Mouse (Mus musculus) thymus, adult 18-20 months (tissue): ENCODE measurements at regions not wholly inside any gene's neighbourhood (a gene's known extent, or its start where the extent isn't known, plus 50 kb on each side); places are given as distances from the start of the nearest gene placed in this dataset.

Source experiments
- DNase-seq, 2 experiments: peaks; one replicate each; pipeline ENCODE4 v3.0.0; 2022; ENCODE audit warnings: mixed read lengths in 2 of 2

DNA sequence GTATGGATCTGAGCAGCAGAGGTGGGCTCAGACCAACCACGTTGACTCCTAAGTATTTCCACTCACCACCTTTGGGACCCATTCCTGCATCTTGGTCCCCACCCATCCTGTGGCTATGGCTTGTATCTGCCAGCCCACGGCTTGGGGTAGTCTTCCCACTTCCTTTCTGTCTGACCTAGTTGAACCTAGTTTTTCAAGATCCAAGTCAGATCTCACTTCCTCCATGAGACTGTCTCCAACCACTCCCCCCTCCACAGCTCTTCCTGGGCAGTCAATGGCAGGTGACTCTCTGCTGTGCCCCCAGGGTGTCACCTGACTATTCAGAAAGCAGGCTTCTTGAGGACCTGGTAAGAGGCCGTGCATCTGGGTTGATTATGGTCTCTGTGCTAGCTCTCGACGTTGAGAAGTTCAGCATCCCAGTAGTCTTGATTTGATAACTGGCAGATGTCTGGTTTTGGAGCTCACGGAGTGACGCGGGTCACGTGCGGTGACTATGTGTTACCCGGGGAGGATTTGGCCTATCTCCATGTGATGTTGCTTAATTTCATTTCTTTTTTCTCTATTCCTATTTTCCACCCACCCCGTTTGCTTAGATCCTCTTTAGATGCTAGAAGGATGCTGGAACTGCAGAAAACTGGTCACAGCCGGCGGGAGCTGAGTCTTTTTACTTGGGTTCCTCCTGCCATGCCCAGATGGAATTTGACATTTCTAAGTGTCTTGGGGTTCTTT, 147.5 kb upstream of the Mrps10 start:
- no peak for DNase-seq

DNA sequence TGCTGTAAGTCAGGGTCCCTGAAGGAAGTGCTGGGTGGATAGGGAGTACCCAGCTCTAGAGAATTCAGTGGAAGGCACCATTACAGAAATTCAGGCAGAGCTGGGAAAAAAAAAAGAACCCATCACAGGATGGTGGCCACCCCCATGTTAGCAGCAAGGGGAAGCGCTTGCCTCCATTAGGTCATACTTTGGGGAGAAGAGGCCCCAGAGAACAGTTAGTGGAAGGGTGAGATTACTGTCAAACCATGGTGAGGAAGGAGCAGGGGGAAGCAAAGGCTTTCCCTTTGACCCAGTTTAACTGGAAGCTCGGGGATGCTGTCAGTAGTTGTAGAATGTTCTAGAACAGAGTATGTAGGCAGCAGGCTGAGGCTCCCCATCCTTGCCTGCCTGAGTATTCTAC, 148.8 kb upstream of the Mrps10 start:
- DNase-seq, result no peak

- DNase-seq, result no peak
Measured at GRCm38 (mm10) chr17:47216490-47216889, 152.2 kb upstream of the Mrps10 start.

DNA sequence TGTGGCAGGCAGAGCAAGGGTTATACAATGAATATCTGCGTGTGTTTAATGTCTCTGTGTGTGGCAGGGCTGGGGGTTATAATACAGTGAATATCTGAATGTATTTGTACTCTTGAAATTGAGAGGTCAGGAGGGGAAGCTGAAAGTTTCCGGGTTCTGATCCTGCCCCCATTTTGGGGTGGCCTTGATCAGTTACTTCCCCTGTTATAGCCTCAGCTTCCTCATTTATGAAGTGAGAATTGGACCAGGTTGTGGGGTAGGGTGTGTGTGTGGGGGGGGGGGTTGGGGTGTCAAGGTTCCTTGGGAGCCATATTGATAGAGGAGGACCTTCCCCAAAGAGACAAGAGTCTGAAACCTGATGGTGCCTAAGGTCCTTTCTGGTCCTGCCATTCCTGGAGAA, 152.8 kb upstream of the Mrps10 start:
- no peak for DNase-seq

DNA sequence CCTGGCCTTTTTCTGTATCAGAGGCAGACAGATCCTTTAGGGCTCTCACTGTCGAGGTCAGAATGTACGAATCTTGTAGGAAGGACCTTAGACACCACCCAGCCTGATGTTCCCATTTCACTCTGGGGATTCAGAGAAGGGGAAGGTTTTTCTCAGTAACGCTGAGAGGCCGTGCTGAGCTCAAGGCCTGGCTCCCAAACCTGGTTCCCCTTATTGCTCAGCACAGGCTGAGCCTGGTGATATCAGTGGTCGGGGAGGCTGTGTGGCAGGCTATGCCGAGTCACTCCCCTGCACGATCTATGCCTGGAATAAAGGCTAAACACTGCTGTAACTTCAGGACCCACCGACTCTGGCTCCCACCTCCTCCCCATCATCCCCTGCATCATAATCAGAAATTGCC, 154.6 kb upstream of the Mrps10 start:
- DNase-seq, result no peak

DNA sequence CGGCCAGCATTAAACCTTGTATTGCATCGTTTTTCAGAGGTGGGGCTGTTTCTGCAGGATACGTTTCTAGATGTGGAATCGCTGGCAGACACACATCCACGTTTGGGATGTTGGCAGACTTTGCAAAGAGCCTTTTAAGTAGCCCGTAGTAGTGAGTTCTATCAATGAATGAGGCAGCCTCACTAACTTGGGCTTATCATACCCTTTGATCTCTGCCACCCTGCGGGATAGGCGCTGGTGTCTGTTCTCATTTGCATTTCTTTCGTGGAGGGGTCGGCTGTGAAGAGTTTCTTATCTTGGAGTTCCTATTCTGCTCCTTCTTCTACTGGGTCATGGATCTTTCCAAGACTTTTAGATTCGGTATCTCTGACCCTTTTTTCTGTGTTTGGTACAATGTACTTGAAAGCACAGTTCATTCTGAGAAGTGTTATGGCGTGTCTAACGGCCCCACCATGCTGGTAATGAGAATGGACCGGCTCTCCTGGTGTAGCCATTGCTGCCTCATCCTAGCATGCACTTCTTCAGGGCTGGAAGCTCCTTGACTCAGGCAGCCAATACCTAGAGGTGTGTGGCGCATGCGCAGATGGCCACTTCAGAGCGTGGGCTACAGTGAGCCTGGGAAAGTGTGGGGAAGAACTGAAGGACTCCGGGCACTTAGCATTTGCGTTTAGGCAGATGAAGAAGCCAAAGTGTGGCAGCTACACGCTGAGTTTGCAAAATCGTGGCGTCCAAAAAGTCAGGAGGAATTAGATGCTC, 158.1 kb upstream of the Mrps10 start:
- no peak for DNase-seq

- no peak for DNase-seq
Measured at GRCm38 (mm10) chr17:47208886-47209585, 159.7 kb upstream of the Mrps10 start.

DNA sequence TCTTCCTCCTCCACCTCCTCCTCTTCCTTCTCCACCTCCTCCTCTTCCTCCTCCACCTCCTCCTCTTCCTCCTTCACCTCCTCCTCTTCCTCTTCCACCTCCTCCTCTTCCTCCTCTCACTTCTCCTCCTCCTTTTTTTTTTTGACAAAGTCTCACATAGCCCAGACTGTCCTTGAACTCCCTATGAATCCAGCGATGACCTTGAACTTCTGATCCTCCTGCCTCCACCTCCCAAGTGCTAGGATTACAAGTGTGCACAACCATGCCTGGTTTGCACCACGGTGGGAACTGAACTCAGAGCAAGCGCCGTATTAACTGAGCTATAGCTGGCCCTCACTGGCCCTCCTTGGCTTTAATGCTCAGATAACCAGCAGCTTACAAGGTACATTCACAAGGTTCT, 161.2 kb upstream of the Mrps10 start:
- DNase-seq, result no peak

GRCm38 (mm10) chr17:47204470-47205162, 164.1 kb upstream of the Mrps10 start:
- DNase-seq, result no peak

GRCm38 (mm10) chr17:47199206-47199605, 169.5 kb upstream of the Mrps10 start:
- no peak for DNase-seq

- DNase-seq, result no peak
Measured at GRCm38 (mm10) chr17:47197957-47198356, 170.7 kb upstream of the Mrps10 start.

DNA sequence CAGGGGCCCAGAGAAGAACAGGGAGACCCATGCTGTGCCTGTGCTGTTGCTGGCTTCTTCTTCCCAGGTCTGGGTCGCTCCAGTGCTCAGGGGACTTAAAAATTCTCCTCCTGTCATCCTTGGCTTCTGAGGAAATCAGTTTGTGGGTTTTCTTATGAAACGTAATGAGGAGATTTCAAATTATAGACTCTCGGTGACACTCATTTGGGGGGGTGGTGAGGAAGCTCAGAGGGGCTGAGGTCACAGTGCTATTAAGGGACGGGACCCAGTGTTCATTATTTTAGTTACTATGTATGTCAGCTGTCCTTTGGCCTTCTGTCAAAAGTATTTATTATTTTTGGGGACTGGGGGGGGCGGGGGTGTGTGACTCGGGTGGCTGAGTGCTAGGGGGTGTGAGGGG, 171.7 kb upstream of the Mrps10 start:
- DNase-seq, result no peak

- no peak for DNase-seq
Measured at GRCm38 (mm10) chr17:47195981-47196380, 172.7 kb upstream of the Mrps10 start.

DNA sequence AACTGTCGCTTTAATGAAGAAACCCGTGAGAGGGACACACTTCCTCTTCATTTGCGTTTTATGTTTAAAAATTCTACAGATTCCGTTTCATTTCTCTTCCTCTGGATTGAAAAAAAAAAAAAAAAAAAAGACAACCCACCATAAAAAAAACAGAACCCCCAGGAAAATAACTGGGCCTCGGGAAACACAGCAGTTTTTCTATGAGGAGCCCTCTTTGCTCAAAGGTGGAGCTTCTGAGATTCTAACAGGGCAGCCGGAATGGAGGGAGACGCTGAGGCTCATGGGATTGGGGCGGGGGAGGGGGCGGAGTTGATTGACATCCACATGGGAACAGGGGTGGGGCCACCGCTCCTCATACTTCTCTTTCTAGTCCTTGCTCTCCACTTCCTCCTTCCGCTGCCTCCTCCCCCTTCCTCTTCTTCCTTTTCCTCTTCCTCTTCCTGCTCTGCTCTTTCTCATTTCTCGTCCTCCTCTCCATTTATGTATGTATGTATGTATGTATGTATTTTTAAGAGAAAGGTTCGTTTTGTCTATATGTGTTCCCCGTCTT, 174.1 kb upstream of the Mrps10 start:
- DNase-seq, result no peak

GRCm38 (mm10) chr17:47191416-47191815, 177.3 kb upstream of the Mrps10 start:
- DNase-seq, result no peak

DNA sequence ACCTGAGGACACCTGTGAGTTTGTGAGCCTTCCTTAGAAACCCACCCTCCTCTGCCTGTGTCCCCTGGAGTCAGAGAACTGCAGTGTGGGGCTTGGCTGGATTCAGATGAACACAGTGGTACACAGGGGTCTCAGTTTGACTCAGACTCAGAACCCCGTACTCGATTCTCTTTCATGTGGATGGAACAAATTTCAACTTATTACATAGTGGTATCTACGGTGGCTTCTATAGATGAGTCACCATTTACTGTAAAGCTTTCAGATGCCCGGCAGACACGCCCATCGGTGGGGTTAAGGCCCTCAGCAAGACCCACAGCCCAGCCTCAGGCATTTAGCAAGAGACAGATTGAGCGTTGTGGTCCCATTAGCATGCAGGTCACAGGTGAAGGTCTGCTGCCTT, 178.9 kb upstream of the Mrps10 start:
- no peak for DNase-seq

DNA sequence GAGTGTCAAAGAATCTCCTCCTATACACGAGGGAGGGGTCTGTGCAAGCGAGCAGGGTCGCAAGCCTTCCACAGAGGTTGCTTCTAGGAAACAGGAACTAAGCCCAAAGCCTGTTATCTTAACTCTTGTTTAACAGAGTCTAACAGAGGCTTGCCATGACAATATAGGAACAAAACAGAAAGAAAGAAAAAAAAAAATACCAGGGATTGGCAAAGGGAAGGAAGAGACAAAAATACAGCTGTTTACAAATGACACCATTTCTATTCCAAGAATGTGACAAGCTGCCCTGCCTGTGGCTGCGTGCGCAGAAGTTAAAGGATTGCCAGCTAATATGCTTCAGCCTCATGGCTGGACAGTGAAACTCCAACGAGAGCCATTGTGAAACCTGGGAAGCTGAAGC, 173.8 kb upstream of the Ubr2 start:
- DNase-seq, result no peak

DNA sequence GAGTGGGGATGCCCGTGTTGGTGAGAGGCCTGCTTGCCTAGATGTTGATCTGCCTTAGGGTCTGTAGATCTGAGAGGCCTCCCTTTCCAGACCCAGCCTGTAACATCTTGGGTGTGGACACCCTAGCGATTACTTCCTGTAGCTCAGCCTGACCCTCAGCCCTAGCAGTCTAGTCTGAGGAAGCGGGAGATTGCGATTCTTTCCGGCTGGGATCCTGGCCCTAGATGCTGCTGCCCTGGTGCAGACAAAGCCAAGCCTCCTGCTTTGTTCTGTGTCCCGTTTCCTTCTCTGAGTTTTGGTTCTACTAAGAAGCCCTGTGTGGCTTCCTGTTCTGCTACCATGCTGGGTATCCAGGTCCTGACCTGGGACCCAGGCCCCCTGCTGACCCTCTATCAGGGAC, 171.8 kb upstream of the Ubr2 start:
- DNase-seq, result no peak

GRCm38 (mm10) chr17:47179410-47179809, 169.1 kb upstream of the Ubr2 start:
- no peak for DNase-seq

DNA sequence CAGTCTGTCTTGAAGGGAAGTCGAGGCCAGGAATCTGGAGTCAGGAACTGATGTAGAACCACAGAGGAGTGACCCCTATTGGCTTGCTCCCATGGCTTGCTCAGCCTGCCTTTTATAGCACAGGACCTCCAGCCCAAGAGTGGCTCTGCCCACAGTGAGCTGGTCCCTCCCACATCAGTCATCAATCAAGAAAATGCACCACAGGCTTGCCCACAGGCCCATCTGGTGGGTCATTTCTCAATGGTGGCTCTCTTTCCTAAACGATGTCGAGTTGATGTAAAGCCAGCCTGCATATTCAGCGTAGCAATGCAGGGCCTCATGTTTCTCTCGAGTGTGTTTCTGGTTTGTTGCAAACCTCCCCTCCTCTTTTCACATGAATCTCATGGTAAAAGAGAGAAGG, 168.3 kb upstream of the Ubr2 start:
- no peak for DNase-seq

- no peak for DNase-seq
Measured at GRCm38 (mm10) chr17:47177671-47178246, 167.4 kb upstream of the Ubr2 start.

- no peak for DNase-seq
Measured at GRCm38 (mm10) chr17:47176328-47176727, 166.0 kb upstream of the Ubr2 start.
